ENCODE assay signal across 11 mouse cellular contexts in the genomic region with DNA sequence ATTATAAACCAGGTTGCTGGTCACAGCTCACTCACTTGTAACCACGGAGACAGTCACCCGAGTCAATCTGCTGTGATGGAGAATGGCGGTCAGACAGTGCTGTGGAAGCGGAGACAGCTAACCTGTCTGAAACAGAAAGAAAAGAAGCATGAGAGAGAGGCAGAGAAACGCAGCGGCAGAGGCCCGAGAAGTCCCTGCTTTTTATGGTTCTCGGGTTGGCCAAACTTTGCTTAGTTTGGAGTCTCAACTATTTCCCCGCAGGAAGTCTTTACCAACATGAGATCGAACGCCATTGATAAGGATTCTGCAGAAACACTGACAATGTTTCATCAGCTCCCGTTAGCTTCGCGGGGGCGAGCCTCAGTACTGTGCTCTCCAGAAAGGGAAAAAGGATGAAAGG. TPM values are rescaled to one million over a fixed set of nuclear protein-coding genes. Genes with fewer than 3 reads are reported as not detected.
DNase-seq lines count a peak whose midpoint lies in the region; ATAC-seq and TF ChIP-seq lines count a peak whose summit lies in the region.
"Had no signal": no experiment of that assay in that cellular context is flagged by ENCODE, and none has a peak within 500 bp of the region (broad histone marks: within the 10 kb centered on the region; RNA-seq: fewer than 3 reads in every experiment).

No protein-coding gene starts in this region.

- H3K4me3 ChIP-seq in kidney, embryonic 16.5 days (ENCODE audit: low read length) = no peak overlapping the region
- peak overlapping the region; percentile 44 for H3K4me3 ChIP-seq in bone marrow, adult 2 months (replicated peaks; ENCODE audit: control insufficient read depth, low read depth, low read length)
- peak overlapping the region; percentile 6; a peak in 2 of 4 replicates for H3K4me3 ChIP-seq in liver, embryonic 14.5 days (ENCODE audit: insufficient read depth in 1 of 2, low read depth in 2 of 2, low read length in 2 of 2)
- H3K4me3 ChIP-seq: embryonic facial prominence, embryonic 12.5 days; hindbrain, embryonic 10.5 days had no signal

- H3K9ac ChIP-seq in kidney, embryonic 16.5 days (replicated peaks; ENCODE audit: low read length) = no peak overlapping the region
- H3K9ac ChIP-seq in liver, embryonic 14.5 days (replicated peaks) = no peak overlapping the region
- H3K9ac ChIP-seq: embryonic facial prominence, embryonic 12.5 days had no signal

- H3K27ac ChIP-seq in kidney, embryonic 16.5 days (ENCODE audit: low read length) = peak overlapping the region; percentile 25; the same call in 1 of the 2 replicates
- no peak overlapping the region for H3K27ac ChIP-seq in bone marrow, adult 2 months (ENCODE audit: control insufficient read depth, insufficient read depth, low read depth, low read length, poor library complexity)
- H3K27ac ChIP-seq in liver, embryonic 14.5 days = no peak overlapping the region
- H3K27ac ChIP-seq: embryonic facial prominence, embryonic 12.5 days; hindbrain, embryonic 10.5 days had no signal

- H3K9me3 ChIP-seq in kidney, embryonic 16.5 days (ENCODE audit: low read length) = no peaks in the 10 kb centered on the region
- H3K9me3 ChIP-seq in liver, embryonic 14.5 days (ENCODE audit: control insufficient read depth, low read length) = no peaks in the 10 kb centered on the region
- H3K9me3 ChIP-seq: embryonic facial prominence, embryonic 12.5 days; hindbrain, embryonic 10.5 days had no signal

- no peak for DNase-seq in kidney, postnatal 4 days
- no peak for DNase-seq in liver, embryonic 14.5 days (ENCODE audit: low read depth in 3 of 3, low spot score in 3 of 3)
- DNase-seq in cerebellum, adult 11-12 months = no peak
- no peak for DNase-seq in adrenal gland, adult 2 months
- DNase-seq: cerebellum, adult 18-20 months; right cerebral cortex, postnatal 14 days had no signal

- 63% methylated on average over 15 of the region's 15 CpGs for WGBS in kidney, embryonic 16.5 days
- WGBS in bone marrow, adult 2 months = 35% methylated on average over 15 of the region's 15 CpGs
- WGBS in liver, embryonic 14.5 days (ENCODE audit: insufficient replicate concordance) = 22% methylated on average over 15 of the region's 15 CpGs

- no peak for TF ChIP-seq POLR2A in bone marrow, adult 2 months (IDR thresholded peaks at IDR 0.05; ENCODE audit: borderline replicate concordance, control insufficient read depth, low read depth, low read length)

- H3K4me2 ChIP-seq in kidney, embryonic 16.5 days (replicated peaks; ENCODE audit: low read depth, low read length) = peak overlapping the region; percentile 11; the same call in 1 of the 2 replicates
- peak overlapping the region; percentile 53 for H3K4me2 ChIP-seq in liver, embryonic 14.5 days (ENCODE audit: low read depth)
- H3K4me2 ChIP-seq: embryonic facial prominence, embryonic 12.5 days had no signal

- peaks cover 21% of the 10 kb centered on the region for H3K4me1 ChIP-seq in kidney, embryonic 16.5 days (ENCODE audit: insufficient read depth, low read length)
- no peaks in the 10 kb centered on the region; the same call in 1 of the 2 replicates for H3K4me1 ChIP-seq in bone marrow, adult 2 months (ENCODE audit: control insufficient read depth, insufficient read depth, low read length)
- peaks cover 0 to 3% of the 10 kb centered on the region in 2 experiments; a peak in 3 of 4 replicates for H3K4me1 ChIP-seq in liver, embryonic 14.5 days (replicated peaks; ENCODE audit: control insufficient read depth in 2 of 2, insufficient read depth in 2 of 2, low read length in 1 of 2)

- no peak for TF ChIP-seq EP300 in liver, embryonic 14.5 days (IDR thresholded peaks at IDR 0.05; ENCODE audit: low read depth)

- no peak for TF ChIP-seq CTCF in bone marrow, adult 2 months (IDR thresholded peaks at IDR 0.05; ENCODE audit: control insufficient read depth, insufficient read depth, low read length)
- no peak for TF ChIP-seq CTCF in liver, embryonic 14.5 days (IDR thresholded peaks at IDR 0.05; ENCODE audit: low read depth)

- no peak for ATAC-seq in kidney, embryonic 16.5 days (ENCODE audit: low FRiP score, low TSS enrichment)
- ATAC-seq in CD4-positive, CD25-positive, alpha-beta regulatory T cell, adult 4 months = peak; percentile 74
- no peak for ATAC-seq in liver, embryonic 14.5 days (ENCODE audit: insufficient read depth)

- no peaks in the 10 kb centered on the region for H3K27me3 ChIP-seq in kidney, embryonic 16.5 days (ENCODE audit: insufficient read depth, low read length)
- no peaks in the 10 kb centered on the region for H3K27me3 ChIP-seq in liver, embryonic 14.5 days (ENCODE audit: control insufficient read depth, insufficient read depth, low read length)
- H3K27me3 ChIP-seq: embryonic facial prominence, embryonic 12.5 days had no signal

- H3K36me3 ChIP-seq in kidney, embryonic 16.5 days (ENCODE audit: insufficient read depth, low read length) = no peaks in the 10 kb centered on the region
- H3K36me3 ChIP-seq in liver, embryonic 14.5 days (replicated peaks; ENCODE audit: control insufficient read depth, insufficient read depth, low read depth) = no peaks in the 10 kb centered on the region
- H3K36me3 ChIP-seq: embryonic facial prominence, embryonic 12.5 days; hindbrain, embryonic 10.5 days had no signal

RNA-seq across cellular contexts. Expression of a gene that starts 29.0 kb away (rescaled TPM):
- 15.7 and 18.8 TPM in 2 replicates for polyA plus RNA-seq in kidney, embryonic 16.5 days (2015; fragmentation: Nextera tagmentation; extraction: Ambion mirVana)
- polyA plus RNA-seq in CD4-positive, CD25-positive, alpha-beta regulatory T cell, adult 4 months (2017; shearing (Covaris generic)) = 10 to 100 TPM; 44.5 to 70.5 TPM
- polyA plus RNA-seq in bone marrow, adult 2 months (2011; ENCODE audit: insufficient read depth, insufficient read length, low replicate concordance, missing spikeins) = 71.0 and 96.6 TPM in 2 replicates
- 16.4 and 23.8 TPM in 2 replicates for polyA plus RNA-seq in liver, embryonic 14.5 days (2012; rRNA removed)
- 21.0 and 23.8 TPM in 2 replicates for polyA plus RNA-seq in liver, embryonic 14.5 days (2014; fragmentation: Nextera tagmentation; extraction: Ambion mirVana)
- total RNA-seq in adrenal gland, adult 2 months (2021) = 100 to 1,000 TPM; 212 to 218 TPM
- 93.3 and 162 TPM in 2 replicates for polyA plus RNA-seq in adrenal gland, adult 2 months (2012; rRNA removed)
